15 mouse cellular contexts compared by ENCODE assay signal in the genomic region with DNA sequence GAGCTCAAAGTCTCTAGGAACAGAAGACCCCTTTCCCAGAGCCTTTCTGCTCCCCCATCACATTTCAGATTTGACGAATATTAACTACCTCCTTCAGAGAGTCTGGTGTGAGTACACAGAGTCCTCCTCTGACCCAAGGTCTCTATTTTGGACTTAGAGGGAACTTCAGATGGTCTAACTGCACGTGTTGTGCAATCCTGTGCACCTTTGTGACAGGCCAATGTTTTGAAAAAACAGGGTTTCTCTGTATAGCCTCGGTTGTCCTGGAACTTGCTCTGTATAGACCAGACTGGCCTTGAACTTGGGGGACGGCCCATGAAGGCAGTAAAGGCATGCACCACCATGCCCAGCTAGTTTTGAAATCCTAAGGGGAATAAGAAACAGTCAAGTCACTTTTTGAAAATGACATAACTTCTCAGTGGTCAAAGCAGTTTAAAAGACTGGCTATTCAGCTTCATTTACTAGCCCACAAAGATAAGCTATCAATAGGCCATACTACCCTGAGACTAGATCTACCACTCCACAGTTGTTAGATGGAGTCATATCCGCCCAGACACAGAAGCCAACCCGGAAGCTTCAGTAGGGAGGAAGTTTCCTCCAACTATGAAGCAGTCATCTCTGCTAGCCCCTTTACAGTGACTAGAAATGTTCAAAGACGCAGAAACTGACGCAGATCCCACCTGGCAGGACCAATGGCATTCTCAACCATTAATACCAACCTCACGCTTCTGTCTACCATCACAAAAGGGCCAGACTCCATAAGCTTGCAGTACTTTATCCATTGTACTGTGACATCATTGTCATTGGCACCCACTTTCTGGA.
DNase-seq lines count a peak whose midpoint lies in the region; ATAC-seq lines count a peak whose summit lies in the region.
"Had no signal": no experiment of that assay in that cellular context is flagged by ENCODE, and none has a peak within 500 bp of the region (broad histone marks: within the 10 kb centered on the region; RNA-seq: fewer than 3 reads in every experiment).

No protein-coding gene starts in this region.

- H3K4me1 ChIP-seq in lung, embryonic 15.5 days: peaks cover 38% of the 10 kb centered on the region
- no peaks in the 10 kb centered on the region for H3K4me1 ChIP-seq in intestine, embryonic 14.5 days (replicated peaks; ENCODE audit: control insufficient read depth, insufficient read depth, low read length)
- H3K4me1 ChIP-seq in stomach, embryonic 14.5 days (ENCODE audit: control insufficient read depth, insufficient read depth, low read length): peaks cover 14% of the 10 kb centered on the region; the same call in 1 of the 2 replicates
- H3K4me1 ChIP-seq in hindbrain, embryonic 13.5 days (replicated peaks): no peaks in the 10 kb centered on the region
- H3K4me1 ChIP-seq: embryonic facial prominence, embryonic 12.5 days; forebrain, embryonic 12.5 days had no signal

- no peaks in the 10 kb centered on the region for H3K27me3 ChIP-seq in lung, embryonic 15.5 days
- H3K27me3 ChIP-seq in intestine, embryonic 14.5 days (replicated peaks; ENCODE audit: control insufficient read depth, insufficient read depth, low read length): no peaks in the 10 kb centered on the region
- no peaks in the 10 kb centered on the region for H3K27me3 ChIP-seq in stomach, embryonic 14.5 days (ENCODE audit: control insufficient read depth, insufficient read depth, low read length)
- H3K27me3 ChIP-seq in hindbrain, embryonic 13.5 days: no peaks in the 10 kb centered on the region
- H3K27me3 ChIP-seq: embryonic facial prominence, embryonic 12.5 days had no signal

- no peak overlapping the region for H3K9ac ChIP-seq in lung, embryonic 15.5 days
- peak overlapping the region; percentile 34; the same call in 1 of the 2 replicates for H3K9ac ChIP-seq in intestine, embryonic 14.5 days (ENCODE audit: low read length)
- H3K9ac ChIP-seq in stomach, embryonic 14.5 days (replicated peaks; ENCODE audit: low read depth, low read length): no peak overlapping the region
- H3K9ac ChIP-seq in hindbrain, embryonic 13.5 days: no peak overlapping the region
- H3K9ac ChIP-seq: embryonic facial prominence, embryonic 12.5 days; forebrain, embryonic 12.5 days had no signal

- no peaks in the 10 kb centered on the region for H3K36me3 ChIP-seq in lung, embryonic 15.5 days
- no peaks in the 10 kb centered on the region for H3K36me3 ChIP-seq in intestine, embryonic 14.5 days (ENCODE audit: control insufficient read depth, insufficient read depth, low read length)
- no peaks in the 10 kb centered on the region for H3K36me3 ChIP-seq in stomach, embryonic 14.5 days (ENCODE audit: control insufficient read depth, insufficient read depth, low read length)
- H3K36me3 ChIP-seq in hindbrain, embryonic 13.5 days: no peaks in the 10 kb centered on the region
- H3K36me3 ChIP-seq: embryonic facial prominence, embryonic 12.5 days; forebrain, embryonic 12.5 days had no signal

- WGBS in lung, embryonic 15.5 days: 65% methylated on average over 9 of the region's 9 CpGs
- 75% methylated on average over 9 of the region's 9 CpGs for WGBS in intestine, embryonic 14.5 days
- WGBS in stomach, embryonic 14.5 days: 68% methylated on average over 9 of the region's 9 CpGs
- 89% methylated on average over 9 of the region's 9 CpGs for WGBS in hindbrain, embryonic 13.5 days

- peak overlapping the region; percentile 93; the same call in 1 of the 2 replicates for H3K27ac ChIP-seq in lung, embryonic 15.5 days
- peak overlapping the region; percentile 83; the same call in 1 of the 2 replicates for H3K27ac ChIP-seq in intestine, embryonic 14.5 days (ENCODE audit: low read depth)
- H3K27ac ChIP-seq in stomach, embryonic 14.5 days (ENCODE audit: low read length): peak overlapping the region; percentile 95; the same call in 1 of the 2 replicates
- H3K27ac ChIP-seq in hindbrain, embryonic 13.5 days: no peak overlapping the region
- H3K27ac ChIP-seq: embryonic facial prominence, embryonic 12.5 days; forebrain, embryonic 12.5 days; gastrocnemius, adult 2 months had no signal

- peak overlapping the region; percentile 27; the same call in 1 of the 2 replicates for H3K4me3 ChIP-seq in lung, embryonic 15.5 days
- peak overlapping the region; percentile 30 for H3K4me3 ChIP-seq in intestine, embryonic 14.5 days (ENCODE audit: low read depth, low read length)
- H3K4me3 ChIP-seq in stomach, embryonic 14.5 days (ENCODE audit: low read depth, low read length): peak overlapping the region; percentile 32
- no peak overlapping the region for H3K4me3 ChIP-seq in hindbrain, embryonic 13.5 days
- H3K4me3 ChIP-seq: embryonic facial prominence, embryonic 12.5 days; forebrain, embryonic 12.5 days; gastrocnemius, adult 2 months had no signal

- H3K9me3 ChIP-seq in lung, embryonic 15.5 days: no peaks in the 10 kb centered on the region
- H3K9me3 ChIP-seq in intestine, embryonic 14.5 days (ENCODE audit: control insufficient read depth, low read length): no peaks in the 10 kb centered on the region
- H3K9me3 ChIP-seq in stomach, embryonic 14.5 days (ENCODE audit: control insufficient read depth, low read depth, low read length): no peaks in the 10 kb centered on the region
- no peaks in the 10 kb centered on the region for H3K9me3 ChIP-seq in hindbrain, embryonic 13.5 days
- H3K9me3 ChIP-seq: embryonic facial prominence, embryonic 12.5 days; forebrain, embryonic 12.5 days had no signal

- no peak for DNase-seq in lung, postnatal 10 days
- peak; percentile 57 for DNase-seq in intestine, embryonic 14.5 days (ENCODE audit: low spot score)
- peak; percentile 51 to 76 for DNase-seq in kidney, postnatal 36 days
- no peak for DNase-seq in ovary, postnatal 36 days (ENCODE audit: low spot score)
- DNase-seq in frontal cortex, adult 2 months (ENCODE audit: extremely low spot score in 1 of 2, low spot score in 1 of 2): no peak
- DNase-seq: cerebellum, postnatal 36 days; gastrocnemius, adult 2 months; heart, postnatal 4 days had no signal

- no peak for ATAC-seq in lung, embryonic 15.5 days (ENCODE audit: borderline replicate concordance, extremely low read depth, low FRiP score, low TSS enrichment)
- 0 out of 2 replicates have a peak, but pooled peaks have one; percentile 12 for ATAC-seq in intestine, embryonic 14.5 days (replicated peaks; ENCODE audit: low FRiP score, low TSS enrichment, low read depth)
- ATAC-seq in stomach, embryonic 14.5 days (ENCODE audit: insufficient number of reproducible peaks, insufficient read depth, low FRiP score, low read depth): no peak
- ATAC-seq in hindbrain, embryonic 13.5 days (ENCODE audit: low FRiP score): no peak
- ATAC-seq: inflammation-experienced regulatory T-cells, adult 6 months had no signal

- peak overlapping the region; percentile 43 for H3K4me2 ChIP-seq in lung, embryonic 15.5 days
- peak overlapping the region; percentile 37 for H3K4me2 ChIP-seq in intestine, embryonic 14.5 days (ENCODE audit: low read length)
- peak overlapping the region; percentile 35 for H3K4me2 ChIP-seq in stomach, embryonic 14.5 days (replicated peaks; ENCODE audit: low read depth, low read length)
- no peak overlapping the region for H3K4me2 ChIP-seq in hindbrain, embryonic 13.5 days
- H3K4me2 ChIP-seq: embryonic facial prominence, embryonic 12.5 days; forebrain, embryonic 12.5 days; heart, embryonic 11.5 days had no signal

Comparison
In these comparisons a context has a peak if more than half of its experiments do, and no peak if none do; other contexts are left out.
1. DNase-seq: peak in intestine, embryonic 14.5 days (single experiment) and kidney, postnatal 36 days (2 of 2); none in lung, postnatal 10 days (single experiment), ovary, postnatal 36 days (single experiment) and frontal cortex, adult 2 months (0 of 2).